Mouse (Mus musculus): ENCODE data around the gene Rps26.

The Rps26 gene

DNA sequence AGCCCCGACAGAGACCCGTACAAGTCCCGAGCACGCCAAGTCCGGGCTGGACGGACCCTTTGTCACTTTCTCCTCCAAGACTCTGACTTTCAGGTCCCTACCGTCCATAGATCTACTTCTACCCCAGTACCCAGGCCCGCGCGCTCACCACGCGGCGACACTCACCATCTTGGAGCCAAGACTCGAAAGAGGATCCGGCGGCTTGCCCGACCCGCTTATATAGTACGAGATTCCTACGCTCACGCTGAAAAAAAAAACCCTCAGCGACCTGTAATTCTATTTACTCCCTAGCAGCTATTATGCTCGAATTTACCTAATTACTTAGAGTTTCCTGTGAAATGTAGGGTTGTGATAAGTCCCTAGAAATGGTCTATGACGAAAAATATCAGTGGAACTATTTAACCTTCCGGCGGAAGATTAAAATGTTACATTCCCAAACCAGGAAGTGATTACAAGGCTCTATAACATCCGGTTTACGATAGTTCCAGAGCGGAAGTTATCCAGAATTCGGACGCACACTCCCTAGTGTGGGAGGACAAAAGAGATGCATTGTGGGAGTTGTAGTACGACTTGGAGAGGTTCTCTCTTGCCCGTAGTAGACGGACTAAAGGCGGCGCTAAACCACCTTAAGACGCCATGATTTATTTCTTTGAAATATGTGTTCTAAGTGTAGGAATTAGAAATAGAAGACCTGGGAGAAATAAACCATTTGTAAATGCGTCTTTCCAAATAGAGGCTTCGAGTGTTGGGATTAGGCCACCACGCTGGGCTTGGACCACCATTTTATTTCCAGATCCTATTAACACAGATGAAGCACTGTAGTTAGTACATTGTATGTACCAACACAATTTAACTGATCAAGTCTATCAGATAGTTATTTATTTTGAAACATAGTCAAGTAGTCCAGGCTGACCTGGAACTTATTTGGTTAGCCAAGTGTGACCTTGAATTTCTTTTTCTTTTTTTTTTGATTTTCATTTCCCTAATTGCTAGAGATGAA, at the start of gene Rps26:
TSS of gene Rps26 (minus strand) at position 437 of the 1,000 bp plus-strand sequence.
- peak; percentile 100 for DNase-seq (ENCODE audit: low spot score)

DNA sequence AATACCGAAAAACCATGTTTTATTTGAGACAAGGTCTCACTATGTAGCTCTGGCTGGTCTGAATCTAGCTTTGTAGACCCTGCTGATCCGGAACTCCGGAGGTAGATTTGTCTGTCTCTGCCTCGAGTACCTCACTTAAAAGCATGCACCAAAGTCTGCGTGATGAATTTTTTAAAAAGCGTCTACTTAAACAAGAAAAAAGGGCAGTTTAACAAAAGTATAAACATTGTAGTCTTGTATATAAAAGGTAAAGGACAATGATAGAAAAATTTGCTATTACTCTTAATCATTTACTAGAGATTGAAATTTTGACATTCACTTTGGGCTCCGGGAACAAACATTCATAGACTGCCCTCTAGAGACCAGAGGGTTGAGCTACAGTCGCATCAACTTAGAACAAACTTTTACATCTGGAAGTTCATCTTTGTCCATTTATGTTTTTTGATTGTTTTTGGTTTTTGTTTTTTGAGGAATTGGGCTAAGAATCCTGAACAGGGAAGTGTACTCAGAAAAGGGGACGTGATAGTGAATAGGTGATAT, 48.0 kb upstream of the Rps26 start:
- peak; percentile 82 for DNase-seq (ENCODE audit: low spot score)

DNA sequence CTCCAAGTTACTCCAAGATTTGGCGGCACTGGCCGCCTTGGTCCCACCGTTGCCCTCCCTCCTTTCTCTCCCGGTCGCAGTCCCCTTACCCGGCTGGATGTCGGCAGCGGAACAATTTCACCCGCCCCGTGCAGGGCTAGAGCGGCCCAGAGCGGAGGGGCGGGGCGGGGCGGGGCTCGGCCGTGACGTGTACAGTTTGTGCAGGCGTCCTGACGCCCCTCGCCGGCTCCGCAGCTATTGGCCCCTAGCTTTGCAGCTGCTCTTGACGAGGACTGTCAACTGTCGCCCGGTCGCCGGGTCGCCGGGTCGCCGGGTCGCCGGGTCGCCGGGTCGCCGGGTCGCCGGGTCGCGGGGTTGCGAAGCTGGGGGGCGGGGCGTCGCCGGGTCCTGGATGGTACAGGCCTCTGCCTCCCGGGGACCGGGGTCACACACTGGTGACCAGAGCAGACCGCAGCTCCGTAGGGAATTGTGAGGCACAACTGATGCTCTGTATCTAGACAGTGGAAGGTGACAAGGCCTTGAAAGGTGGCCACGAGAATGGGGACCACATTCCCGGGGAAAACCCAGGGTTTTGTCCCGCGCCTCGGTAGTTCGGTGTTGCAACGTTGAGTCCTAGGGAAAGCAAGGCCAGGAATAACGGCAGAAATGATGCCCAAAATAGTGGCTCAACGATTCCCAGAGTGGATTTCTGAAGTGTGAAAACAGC, 47.4 kb upstream of the Rps26 start, which contains the start of gene Suox:
TSS of gene Suox (minus strand) at position 311 of the 706 bp plus-strand sequence.
- peak; percentile 93 for DNase-seq (ENCODE audit: low spot score)

DNA sequence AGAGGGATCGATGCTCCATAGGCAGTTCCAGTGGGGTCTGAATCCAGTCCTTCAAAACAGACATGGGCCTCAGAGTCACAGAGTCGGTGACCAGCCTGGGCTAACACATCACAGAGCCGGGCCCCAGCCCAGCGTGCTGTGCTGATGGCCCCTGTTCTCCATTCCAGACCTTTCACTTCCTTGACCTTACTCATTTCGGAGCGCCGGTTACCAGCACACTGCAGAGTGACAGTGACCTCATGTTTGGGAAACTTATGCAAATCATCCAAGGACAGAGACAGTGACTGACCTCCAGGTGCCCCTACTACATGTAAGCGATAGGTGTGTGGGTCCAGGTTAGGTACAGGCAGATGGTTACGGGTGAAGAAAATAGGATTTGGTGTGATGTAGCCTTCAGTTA, 44.6 kb upstream of the Rps26 start:
- DNase-seq (ENCODE audit: low spot score), result no peak

DNA sequence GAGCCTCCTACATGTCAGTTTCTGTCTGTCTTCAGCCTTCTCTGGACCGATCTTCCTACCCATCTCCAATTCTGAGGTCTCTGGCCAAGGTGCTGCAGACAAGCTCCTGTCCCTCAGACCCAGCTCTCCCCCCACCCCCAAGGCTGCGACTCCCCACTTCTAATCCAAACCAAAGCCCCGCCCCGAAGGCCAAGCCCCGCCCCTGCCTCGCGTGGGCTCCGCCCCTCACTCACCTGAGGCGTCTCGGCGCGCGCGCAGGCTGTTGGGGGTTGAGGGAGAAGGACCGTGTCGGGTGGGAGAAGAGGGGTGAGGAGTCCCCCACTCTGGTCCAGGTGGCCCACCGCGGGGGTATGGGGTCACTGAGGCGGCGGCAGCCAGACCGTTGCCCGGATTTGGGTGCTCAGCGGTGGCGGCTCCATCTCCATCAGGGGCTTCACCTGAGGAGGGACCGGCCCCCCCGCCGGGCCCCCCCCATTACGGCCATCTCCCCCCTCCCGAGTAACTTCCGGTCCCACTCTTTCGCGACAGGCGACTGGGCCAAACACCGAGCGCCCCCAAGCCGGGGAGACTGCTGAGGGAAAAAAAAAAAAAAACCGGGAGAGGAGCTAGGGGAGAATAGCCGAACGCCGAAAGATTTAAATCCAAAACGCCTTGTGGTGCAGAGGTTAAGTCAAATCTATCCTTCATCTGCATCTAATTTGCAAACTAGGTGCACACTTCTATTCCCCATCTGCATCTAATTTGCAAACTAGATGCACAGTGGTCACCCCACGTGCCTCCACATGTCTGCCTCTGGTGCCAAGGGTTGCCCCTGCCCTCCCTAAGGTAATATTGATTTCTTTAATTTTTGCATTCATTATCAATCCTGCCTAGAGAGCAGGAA, 42.5 kb upstream of the Rps26 start:
- no peak for DNase-seq (ENCODE audit: low spot score)

DNA sequence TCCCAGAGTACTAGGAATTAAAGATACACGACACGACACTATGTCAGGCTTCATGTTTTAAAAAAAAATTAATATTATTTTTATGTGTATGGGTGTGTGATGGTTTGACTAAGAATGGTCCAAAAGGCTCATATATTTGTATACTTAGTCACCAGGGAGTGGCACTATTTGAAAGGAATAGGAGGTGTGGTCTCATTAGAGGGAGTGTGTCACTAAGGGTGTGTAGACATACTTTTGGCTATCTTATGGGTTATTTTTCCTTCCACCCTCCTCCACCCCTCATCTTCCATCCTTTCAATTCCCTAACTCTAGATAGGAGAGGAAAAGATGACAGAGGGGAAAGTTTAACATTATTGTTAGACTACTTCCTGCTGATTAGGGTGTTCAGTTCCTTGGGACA, 39.3 kb upstream of the Rps26 start:
- no peak for DNase-seq (ENCODE audit: low spot score)

DNA sequence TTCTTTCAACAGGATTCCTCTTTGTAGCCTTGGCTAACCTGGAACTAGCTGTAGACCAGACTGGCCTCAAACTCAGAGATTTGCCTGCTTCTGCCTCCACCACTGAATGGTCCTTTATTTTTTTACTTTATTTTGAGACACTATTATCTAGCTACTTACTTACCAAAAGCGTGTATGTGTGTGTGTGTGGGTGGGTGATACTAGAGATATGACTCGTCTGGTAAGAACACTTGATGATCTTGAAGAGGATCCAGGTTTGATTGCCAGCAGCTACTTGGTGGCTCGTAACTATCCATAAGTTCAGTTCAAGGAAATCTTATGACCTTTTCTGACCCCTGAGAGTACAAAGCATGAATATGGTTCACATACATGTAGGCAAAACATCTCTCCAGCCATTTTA, 38.8 kb upstream of the Rps26 start:
- no peak for DNase-seq (ENCODE audit: low spot score)

DNA sequence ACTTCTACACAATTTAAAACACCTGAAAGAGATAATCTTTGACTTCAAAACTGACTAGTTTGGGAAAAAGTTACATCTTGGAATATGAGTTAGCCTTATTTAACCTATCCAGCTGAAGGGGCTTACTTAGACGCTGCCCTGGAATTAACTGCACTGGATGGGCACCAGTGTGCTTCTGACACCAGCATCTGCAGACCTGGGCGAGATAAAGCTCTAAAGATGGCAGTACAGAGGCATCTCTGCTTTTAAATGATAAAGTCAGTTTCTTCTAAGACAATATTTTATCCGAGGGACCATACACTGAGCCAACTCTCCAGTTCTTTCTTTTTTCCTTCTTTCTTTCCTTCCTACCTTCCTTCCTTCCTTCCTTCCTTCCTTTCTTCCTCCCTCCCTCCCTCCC, 38.3 kb upstream of the Rps26 start:
- DNase-seq (ENCODE audit: low spot score), result no peak

DNA sequence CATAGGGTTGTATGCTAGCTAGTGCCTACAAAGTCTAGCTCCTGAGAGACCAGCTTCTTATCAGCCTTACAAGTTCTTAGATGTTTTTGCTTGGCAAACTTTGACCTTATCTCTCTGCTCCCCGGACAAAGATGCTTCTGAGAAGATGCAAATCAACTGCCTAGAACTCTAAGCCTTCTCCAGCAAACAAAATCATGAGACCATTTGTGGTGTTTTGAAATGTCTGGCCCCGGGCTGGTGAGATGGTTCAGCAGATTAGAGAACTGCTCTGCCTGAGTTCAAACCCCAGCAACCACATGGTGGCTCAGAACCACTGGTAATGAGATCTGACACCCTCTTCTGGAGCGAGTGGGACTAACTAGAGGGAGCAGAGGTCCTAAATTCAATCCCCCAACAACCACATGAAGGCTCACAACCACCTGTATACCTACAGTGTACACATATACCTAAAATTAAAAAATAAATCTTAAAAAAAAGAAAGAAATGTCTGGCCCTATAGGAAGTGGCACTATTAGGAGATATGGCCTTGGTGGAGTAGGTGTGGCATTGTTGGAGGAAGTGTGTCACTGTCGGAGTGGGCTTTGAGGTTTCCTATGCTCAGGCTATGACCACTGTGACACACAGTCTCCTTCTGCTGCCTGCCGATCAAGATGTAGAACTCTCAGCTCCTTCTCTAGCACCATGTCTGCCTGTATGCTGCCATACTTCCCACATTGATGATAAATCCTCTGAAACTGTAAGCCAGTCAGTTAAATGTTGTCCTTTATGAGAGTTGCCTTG, 37.1 kb upstream of the Rps26 start:
- no peak for DNase-seq (ENCODE audit: low spot score)

DNA sequence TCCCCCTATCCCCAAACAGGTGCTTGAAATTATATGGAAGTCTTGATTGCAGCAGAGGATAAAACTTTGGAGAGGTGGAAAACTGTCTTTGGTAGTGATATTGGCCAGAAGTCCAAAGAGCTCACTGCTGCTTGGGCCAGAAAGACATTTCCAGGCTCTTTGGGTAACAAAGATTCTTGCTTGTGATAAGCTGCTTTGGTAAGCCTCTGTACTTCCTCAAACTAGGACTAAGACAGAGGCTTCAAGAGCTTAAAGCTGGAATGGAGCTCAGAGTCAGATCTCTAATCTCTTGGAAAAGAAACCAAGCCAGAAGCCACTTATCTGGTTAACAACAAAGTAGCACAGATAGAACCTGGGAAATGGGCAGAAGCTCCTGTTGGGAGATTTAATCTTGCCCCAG, 35.9 kb upstream of the Rps26 start:
- DNase-seq (ENCODE audit: low spot score), result peak; percentile 32

DNA sequence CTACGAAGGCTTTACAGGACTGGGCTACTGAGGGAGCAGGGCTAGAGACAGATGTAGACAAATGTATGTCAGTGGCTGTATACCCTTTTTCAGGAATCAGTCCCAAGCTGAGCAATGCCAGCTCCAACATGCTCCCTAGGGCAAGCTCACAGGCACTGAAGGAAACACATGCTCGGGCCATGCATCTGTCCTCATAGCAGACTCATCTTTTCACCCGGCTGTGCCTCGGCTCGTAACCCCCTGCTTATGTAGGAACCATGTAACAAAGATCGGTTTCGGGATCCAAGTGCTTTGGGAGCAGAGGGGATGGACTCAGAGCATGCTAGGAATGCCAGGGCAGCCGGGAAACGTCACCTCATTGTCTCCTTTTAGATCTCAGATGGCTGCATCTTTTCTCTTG, 32.9 kb upstream of the Rps26 start:
- DNase-seq (ENCODE audit: low spot score), result no peak

DNA sequence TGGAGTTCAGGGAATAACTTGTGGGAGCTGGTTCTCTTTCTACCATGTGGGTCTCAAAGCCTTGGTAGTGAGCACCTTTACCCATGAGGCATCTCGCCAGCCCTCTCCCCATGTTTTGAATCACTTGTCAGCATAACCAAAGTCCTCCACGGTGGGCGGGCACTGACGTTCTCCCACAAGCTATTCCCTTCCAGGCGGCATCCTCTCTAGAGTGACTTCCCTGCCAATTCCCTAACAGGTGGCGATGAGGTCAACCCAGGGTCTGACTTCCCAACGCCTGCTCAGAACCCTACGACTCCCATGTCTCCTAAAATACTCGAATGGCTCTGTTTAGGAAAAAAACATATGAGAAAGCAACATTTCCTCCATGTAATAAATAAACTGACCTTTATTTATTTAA, 31.3 kb upstream of the Rps26 start:
- no peak for DNase-seq (ENCODE audit: low spot score)

DNA sequence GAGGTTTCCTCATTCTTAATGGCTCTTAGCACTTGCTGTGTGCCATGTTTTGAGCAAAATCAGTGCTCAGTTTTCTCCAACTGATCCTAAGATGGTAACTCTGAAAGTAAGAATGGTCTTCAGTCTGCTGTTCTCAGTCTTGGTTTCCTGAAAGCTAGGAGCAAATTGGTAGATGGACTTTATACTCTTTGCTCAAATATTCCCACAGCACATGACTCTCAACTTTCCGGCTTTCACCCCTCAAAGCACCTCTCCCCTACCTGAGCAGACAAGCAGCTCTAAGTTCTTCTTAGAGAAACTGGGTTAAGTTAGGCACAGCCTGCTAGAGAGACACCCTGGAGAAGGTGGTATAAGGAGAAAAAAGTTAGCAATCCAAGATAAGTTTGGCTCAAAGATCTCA, 30.2 kb upstream of the Rps26 start:
- DNase-seq (ENCODE audit: low spot score), result no peak

DNA sequence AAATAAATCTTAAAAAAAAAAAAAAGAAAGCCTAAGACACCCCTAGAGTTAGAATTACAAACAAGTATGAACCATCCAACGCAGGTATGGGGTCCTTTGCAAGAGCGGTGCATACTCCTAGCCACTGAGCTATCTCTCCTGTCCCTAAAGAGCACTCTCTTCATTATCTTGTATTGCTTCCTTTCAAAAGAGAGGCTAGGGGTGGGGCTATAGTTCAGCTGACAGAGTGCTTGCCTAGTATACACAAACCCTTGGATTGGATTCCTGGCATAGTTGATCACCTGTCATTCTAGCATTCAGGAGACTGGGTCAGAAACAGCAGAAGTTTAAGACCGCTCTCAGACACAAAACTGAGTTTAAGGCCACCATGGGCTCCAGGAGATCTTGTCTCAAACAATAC, 28.7 kb upstream of the Rps26 start:
- no peak for DNase-seq (ENCODE audit: low spot score)

DNA sequence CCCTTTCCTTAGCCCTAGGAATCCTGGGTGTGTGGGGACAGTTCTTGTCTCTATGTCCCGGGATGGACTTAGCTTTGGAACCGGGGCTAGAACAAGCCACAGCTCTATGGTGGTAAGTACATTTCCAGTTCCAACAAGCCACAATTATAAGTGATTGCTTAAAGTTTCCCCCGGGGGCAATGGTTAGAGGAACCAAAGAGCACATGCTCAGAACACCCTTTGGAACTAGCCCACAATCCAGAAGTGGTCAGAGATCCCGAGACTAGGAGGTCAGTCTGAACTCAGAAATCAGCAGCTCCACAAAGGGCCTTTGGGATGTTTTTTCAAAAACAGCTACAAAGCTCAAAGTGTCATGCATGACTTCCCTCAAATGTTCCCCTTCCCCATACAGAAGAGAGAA, 27.3 kb upstream of the Rps26 start:
- DNase-seq (ENCODE audit: low spot score), result no peak

DNA sequence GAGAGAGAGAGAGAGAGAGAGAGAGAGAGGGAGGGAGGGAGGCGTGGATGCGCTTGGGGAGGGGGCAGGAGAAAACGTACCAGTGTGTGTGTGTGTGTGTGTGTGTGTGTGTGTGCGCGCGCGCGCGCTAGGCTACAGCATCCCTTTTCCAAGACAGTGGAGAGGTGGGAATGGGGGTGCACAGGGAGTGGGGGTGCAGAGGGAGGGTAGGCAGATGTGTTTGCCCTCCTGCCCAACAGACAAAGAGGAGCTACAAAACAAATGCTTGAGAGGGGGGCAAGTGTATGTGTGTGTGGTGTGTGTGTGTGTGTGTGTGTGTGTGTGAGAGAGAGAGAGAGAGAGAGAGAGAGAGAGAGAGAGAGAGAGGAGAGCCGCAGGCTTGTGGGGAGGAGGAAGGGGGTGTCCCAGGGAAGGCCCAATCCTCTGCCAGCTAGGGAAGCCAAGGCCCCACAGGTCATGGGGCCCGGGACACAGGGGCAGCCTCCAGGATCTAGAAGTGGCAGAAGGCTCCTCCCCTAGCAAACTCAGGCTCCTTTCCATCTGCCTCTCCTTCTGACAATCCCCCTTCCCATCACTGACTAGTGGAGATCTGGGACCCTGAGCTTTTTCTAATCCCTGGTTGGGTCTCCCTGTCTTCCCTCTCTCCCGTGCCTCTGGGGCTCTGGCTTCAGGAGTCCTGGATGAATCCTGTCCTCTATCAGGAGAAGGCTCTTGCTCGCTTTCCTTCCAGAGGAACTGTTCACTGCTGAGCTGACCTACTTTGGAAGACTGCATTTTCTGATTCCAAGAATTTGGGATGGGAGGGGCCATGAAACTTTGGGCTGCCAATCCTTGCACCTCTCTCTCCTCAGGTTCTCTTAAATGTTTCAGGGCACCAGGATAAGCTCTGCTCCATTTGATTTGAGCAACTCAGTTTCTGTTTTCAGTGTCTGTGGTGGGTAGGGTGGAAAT, 19.9 kb upstream of the Rps26 start:
- DNase-seq (ENCODE audit: low spot score), result peak; percentile 74

DNA sequence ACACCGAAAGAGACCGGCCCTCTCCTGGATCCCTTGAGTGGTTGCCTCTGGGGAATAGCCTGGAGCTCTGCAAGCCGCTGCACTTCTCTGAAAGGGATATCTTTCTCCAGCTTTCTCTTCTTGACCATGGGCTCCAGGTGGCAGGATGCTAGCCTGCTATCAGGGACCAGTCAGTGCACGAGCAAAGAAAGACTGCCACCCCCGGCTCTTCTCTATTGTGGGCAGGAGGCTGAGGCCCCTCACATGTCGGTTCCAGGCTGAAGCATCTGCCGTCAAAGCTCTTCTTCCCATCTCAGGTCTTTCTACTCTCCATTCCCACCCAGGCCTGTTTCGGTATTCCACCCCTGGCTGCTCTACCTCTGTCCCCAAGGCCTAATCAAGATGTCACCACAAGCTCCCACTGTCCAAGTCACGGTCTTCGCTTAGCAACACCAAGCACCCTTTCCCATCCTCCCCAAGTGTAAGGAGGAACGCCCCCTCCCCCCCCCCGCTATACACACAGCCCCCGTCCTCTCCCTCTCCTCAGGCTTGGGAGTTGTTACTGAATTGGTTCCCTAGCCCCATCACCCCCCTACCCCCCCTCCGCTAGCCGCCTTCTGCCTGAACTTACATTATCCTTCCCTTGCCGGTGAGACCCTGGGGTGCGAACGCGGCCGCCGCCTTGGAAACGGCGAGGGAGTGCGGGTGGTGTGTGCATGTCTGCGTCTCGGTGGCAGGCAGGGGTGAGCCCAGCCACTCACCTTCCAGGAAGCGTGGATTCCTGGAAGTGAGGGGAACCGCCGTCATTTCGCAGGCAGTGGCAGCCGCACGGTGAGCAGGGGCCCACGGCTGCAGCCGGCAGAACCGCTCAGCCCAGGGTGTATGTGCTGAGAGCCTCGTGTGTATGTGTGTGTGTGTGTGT, 18.8 kb upstream of the Rps26 start, which contains the start of gene Ikzf4:
TSS of gene Ikzf4 (minus strand) at position 881 of the 901 bp plus-strand sequence.
- DNase-seq (ENCODE audit: low spot score), result peak; percentile 80

DNA sequence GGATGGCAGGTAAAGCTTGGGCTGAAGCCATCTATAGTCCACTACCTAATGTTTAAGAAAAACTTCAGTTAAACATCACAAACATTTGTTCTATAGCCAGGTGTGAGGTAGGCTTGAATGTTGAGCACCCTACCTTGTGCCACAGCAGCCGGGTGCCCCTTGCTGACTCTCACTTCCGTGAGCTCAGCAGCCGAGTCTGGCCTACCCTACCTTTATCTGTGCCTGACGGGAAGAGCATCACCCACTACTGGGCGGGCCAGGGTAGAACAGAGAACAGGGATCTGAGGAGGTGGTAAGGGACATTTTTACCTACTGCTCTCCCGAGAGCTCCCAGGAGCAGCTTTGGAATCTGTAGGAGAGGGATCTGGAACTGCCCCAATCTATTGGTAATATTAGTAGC, 16.2 kb upstream of the Rps26 start:
- DNase-seq (ENCODE audit: low spot score), result no peak

DNA sequence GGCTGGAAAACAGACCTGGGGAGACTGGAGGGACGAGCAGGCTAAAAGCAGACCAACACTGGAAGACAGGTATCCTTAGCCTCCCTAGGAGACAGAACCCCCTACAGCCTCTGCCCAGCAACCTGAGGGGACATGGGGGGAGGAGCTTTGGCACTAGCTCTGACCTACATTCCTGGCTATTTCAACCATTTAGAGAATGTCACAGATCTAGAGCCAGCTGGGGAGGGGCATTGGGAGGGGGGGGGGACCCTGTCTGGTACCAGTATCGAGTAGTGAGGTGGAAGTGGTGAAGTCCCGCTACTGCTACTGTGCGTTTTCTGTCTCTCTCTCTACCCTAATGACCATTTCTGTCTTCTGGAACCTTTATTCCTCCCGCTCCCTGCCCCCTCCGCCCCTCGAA, 15.3 kb upstream of the Rps26 start:
- DNase-seq (ENCODE audit: low spot score), result no peak
